Mouse (Mus musculus) adrenal gland, postnatal 25 days (tissue): ENCODE data around the gene Try10. TPM values are rescaled to one million over a fixed set of nuclear protein-coding genes. Genes with fewer than 3 reads are reported as not detected.
"Not testable (repeated sequence)": the region's sequence is repeated elsewhere in the genome, so short reads cannot be mapped to it uniquely, and the experiment has no call there.

Experiments
- DNase-seq: peaks from one replicate; pipeline ENCODE4 v3.0.0; 2021; ENCODE audit warnings: mixed read lengths
- long read RNA-seq: library from polyadenylated mRNA; stranded (forward); transcript quantifications from one replicate; pipeline ENCODE4 v2.0.0, GENCODE M21; 2021
- total RNA-seq: library from RNA; stranded (reverse); gene quantifications from 2 replicates; pipeline ENCODE4 v1.2.3, GENCODE M21; 2021

Gene Try10
- total RNA-seq: not detected in 2 replicates
- long read RNA-seq: 0 reads

DNA sequence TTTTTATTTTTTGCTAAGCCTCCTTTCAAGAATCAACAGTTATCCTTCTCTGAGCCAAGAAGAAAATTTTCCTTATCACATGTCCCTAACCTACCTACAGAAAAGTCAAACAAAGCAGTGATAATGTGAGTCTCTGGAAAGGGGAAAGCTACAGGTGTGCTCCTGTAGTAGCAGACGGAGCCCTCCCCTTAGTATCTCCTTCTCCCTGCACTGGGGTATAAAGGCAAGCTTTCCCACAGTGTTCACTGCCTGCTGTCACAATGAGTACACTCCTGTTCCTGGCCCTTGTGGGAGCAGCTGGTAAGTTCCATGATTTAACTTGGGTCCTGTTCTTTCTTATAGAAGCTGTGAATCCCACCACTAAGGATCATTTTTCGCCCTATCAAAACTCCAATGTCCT is at the start of gene Try10:
Try10 (plus strand) TSS at position 174 of the 400 bp plus-strand sequence.
- no peak for DNase-seq

DNA sequence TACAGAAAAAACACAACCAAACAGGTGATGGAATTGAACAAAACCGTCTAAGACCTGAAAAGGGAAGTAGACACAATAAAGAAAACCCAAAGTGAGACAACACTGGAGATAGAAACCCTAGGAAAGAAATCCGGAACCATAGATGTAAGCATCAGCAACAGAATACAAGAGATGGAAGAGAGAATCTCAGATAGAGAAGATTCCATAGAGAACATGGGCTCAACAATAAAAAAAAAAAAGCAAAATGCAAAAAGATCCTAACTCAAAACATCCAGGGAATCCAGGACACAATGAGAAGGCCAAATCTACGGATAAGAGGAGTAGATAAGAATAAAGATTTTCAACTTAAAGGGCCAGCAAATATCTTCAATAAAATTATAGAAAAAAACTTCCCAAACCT is 37.2 kb upstream of the Try10 start, which contains the start of gene Try5:
Try5 (minus strand) TSS at position 101 of the 400 bp plus-strand sequence.
- DNase-seq: not testable (repeated sequence)

DNA sequence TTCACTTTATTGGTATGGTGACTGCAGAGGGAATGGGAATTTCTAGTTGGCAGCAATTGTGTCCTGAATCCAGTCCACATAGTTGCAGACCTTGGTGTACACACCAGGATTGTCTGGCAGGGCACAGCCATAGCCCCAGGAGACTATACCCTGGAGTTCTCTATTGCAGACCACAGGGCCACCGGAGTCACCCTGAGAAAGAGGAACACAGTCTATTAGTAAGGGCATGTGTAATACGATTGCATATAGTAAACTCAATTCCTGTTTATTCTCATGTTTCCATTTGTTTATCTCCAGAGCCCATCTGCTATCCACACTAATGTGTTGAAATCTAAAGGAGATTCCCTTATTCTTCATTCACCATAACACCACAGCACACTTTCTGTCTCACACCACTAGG is 19.9 kb downstream of the Try10 start:
- DNase-seq: not testable (repeated sequence)

DNA sequence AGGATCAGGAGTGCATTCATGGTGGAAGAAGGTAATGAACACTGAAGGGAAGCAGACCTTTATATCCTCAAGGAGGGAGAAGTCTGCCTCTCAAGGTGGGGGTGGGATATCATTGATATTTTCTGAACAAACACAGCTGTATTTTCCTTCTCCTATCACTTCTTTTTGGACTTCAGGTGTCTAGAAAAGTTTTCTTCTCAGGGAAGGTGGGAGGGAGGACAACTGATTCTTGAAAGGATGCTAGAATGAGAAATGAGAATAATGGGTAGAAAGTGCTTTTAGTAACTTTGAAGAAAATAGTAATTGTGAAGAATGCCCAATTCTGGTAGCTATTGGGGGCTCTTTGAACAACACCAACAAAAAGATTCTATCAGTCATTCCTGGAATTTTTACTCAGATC is 23.7 kb downstream of the Try10 start, which contains the start of gene Prss3:
Prss3 (minus strand) TSS at position 101 of the 400 bp plus-strand sequence.
- DNase-seq: not testable (repeated sequence)

DNA sequence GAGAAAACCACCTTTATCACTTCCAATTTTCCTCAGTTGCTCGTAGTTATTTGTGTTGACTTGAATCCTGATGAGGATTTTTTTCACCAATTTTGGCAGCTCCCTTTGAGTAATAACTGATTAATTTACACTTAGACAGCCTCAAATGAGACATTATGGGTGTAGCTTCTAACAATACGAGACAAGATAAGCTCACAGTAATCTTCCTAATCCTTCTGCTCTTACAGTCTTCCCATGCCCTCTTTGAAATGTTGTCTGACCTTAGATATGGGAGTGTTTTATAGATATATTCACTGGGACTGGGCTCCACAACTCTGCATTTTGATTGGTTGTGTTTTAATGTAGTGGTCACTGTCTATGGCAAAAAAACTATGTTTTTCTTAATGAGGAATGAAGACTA is 32.9 kb downstream of the Try10 start:
- no peak for DNase-seq

DNA sequence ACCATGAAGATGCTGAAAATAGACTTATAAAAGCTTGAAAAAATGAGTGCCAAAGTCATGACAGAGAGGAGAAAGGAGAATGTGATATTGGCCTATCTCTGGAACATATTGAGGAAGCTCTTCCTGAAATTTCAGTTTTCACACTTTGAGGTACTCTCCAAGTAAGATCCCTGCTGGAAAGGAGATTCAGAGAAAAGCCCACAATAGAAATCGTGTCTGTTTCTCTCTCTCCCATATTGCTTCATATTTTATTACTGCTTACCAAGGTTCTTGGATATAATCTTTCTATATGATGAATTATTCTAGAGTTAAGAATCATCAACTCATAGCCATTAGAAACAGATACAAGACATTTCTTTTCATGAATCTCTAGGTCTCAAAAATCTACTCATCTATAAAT is 37.7 kb downstream of the Try10 start:
- DNase-seq: not testable (repeated sequence)

DNA sequence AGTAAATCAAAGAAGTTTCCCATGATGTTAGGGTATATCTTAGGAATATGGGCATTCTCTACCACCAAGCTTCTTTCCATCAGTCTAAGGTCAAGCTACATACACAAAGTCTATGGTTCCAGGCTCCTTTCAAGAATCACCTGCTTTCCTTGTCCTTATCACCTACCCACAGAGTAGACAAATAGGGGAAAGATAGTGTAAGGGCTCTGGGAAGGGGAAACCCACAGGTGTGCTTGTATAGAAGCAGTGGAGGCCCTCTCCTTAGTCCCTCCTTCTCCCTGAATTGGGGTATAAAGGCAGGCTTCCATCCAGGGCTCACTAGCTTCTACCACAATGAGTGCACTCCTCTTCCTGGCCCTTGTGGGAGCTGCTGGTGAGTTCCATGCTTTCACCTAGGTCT is 38.2 kb downstream of the Try10 start, which contains the start of gene Gm5771:
Gm5771 (plus strand) TSS at position 301 of the 400 bp plus-strand sequence.
- DNase-seq: not testable (repeated sequence)

Other genes starting within 250 kb of the Try10 start
- 0.43 TPM in 1 of 2 replicates, not detected in the other for gene Try4, start 51.8 kb upstream of the Try10 start, total RNA-seq
- not detected in 2 replicates for gene Try5, start 37.3 kb upstream of the Try10 start, total RNA-seq
- not detected in 2 replicates for gene Prss3, start 23.6 kb downstream of the Try10 start, total RNA-seq
- not detected in 2 replicates for gene Gm5771, start 38.3 kb downstream of the Try10 start, total RNA-seq
- not detected in 2 replicates for gene Gm10334, start 92.0 kb downstream of the Try10 start, total RNA-seq
- gene Prss1, start 104.8 kb downstream of the Try10 start, total RNA-seq: not detected in 2 replicates
- not detected in 2 replicates for gene Prss2, start 167.7 kb downstream of the Try10 start, total RNA-seq